In the genomic region with DNA sequence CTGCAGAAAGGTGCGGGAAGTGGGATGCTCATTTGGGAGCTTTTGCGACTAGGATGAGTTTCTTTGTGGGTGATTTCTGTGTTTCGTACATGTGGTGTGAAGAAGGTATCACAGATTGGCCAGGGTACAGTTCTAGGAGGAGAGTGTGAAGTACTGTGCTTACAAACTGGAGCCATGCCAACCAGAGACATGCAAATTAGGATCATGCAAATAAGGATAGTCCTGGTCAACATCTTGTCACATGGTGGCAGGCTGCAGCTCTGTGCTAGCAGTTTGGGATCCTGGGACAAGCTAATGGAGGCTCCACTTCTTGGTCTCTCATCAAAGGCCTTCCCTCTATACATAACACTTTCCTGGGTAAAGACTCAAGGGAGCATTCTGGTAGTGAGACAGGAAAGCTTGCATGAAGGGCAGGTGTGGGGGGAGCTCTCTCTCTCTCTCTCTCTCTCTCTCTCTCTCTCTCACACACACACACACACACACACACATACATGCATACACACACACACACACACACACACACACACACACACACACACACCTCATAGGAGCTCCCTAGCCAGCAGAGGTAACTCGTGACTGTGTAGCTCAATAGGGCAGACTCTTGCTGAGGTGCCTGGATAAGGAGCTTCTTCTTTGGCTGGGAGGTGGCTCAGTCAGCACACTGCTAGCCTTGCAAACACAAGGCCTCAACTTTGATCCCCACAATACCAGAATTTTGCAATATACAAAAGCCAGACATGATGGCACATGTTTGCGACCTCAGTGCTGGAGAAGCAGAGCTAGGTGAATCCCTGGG, we compare ENCODE assay signal across 14 mouse cellular contexts.
A peak's percentile ranks its signal among the peaks of the same experiment; 100 is the strongest.
DNase-seq lines count a peak whose midpoint lies in the region; ATAC-seq lines count a peak whose summit lies in the region.
"Had no signal": no experiment of that assay in that cellular context is flagged by ENCODE, and none has a peak within 500 bp of the region (broad histone marks: within the 10 kb centered on the region; RNA-seq: fewer than 3 reads in every experiment).

No protein-coding gene starts in this region.

- H3K9me3 ChIP-seq in forebrain, embryonic 13.5 days (replicated peaks), result no peaks in the 10 kb centered on the region
- H3K9me3 ChIP-seq in forebrain, embryonic 10.5 days, result no peaks in the 10 kb centered on the region; the same call in 1 of the 2 replicates
- no peaks in the 10 kb centered on the region for H3K9me3 ChIP-seq in midbrain, embryonic 13.5 days
- H3K9me3 ChIP-seq: limb, embryonic 10.5 days had no signal

- no peak overlapping the region for H3K4me3 ChIP-seq in forebrain, embryonic 13.5 days
- no peak overlapping the region for H3K4me3 ChIP-seq in forebrain, embryonic 10.5 days
- H3K4me3 ChIP-seq in midbrain, embryonic 13.5 days (replicated peaks), result no peak overlapping the region
- H3K4me3 ChIP-seq: gastrocnemius, adult 2 months; limb, embryonic 10.5 days; myocyte had no signal

- peaks cover 13% of the 10 kb centered on the region for H3K4me1 ChIP-seq in forebrain, embryonic 13.5 days
- H3K4me1 ChIP-seq in forebrain, embryonic 10.5 days, result 0 out of 2 replicates have a peak, but pooled peaks cover 4% of the 10 kb centered on the region
- peaks cover 16% of the 10 kb centered on the region for H3K4me1 ChIP-seq in midbrain, embryonic 13.5 days (replicated peaks)

- 74% methylated on average over 5 of the region's 5 CpGs for WGBS in forebrain, embryonic 13.5 days
- 81% methylated on average over 5 of the region's 5 CpGs for WGBS in forebrain, embryonic 10.5 days
- 87% methylated on average over 5 of the region's 5 CpGs for WGBS in midbrain, embryonic 13.5 days

- ATAC-seq in forebrain, embryonic 13.5 days, result peak; percentile 67
- ATAC-seq in midbrain, embryonic 13.5 days, result peak; percentile 77

- H3K27me3 ChIP-seq in forebrain, embryonic 13.5 days, result no peaks in the 10 kb centered on the region
- no peaks in the 10 kb centered on the region for H3K27me3 ChIP-seq in forebrain, embryonic 10.5 days (ENCODE audit: poor library complexity, severe bottlenecking)
- no peaks in the 10 kb centered on the region for H3K27me3 ChIP-seq in midbrain, embryonic 13.5 days

- H3K4me2 ChIP-seq in forebrain, embryonic 13.5 days, result no peak overlapping the region
- no peak overlapping the region for H3K4me2 ChIP-seq in midbrain, embryonic 13.5 days (replicated peaks)

- no peaks in the 10 kb centered on the region for H3K36me3 ChIP-seq in forebrain, embryonic 13.5 days (ENCODE audit: poor library complexity, severe bottlenecking)
- H3K36me3 ChIP-seq in forebrain, embryonic 10.5 days (replicated peaks), result no peaks in the 10 kb centered on the region
- no peaks in the 10 kb centered on the region for H3K36me3 ChIP-seq in midbrain, embryonic 13.5 days
- H3K36me3 ChIP-seq: limb, embryonic 10.5 days had no signal

- no peak for DNase-seq in forebrain, embryonic 10.5 days (ENCODE audit: extremely low spot score, low spot score)
- peak; percentile 57 to 65 for DNase-seq in kidney, postnatal 25 days
- DNase-seq in kidney, postnatal 14 days, result no peak
- peak; percentile 43 for DNase-seq in MN1 (ENCODE audit: low spot score)
- no peak for DNase-seq in right cerebral cortex, postnatal 14 days
- no peak for DNase-seq in gastrocnemius, postnatal 25 days
- DNase-seq: adrenal gland, adult 2 months; cerebellum, adult 8-10 months; gastrocnemius, adult 2 months; heart, postnatal 4 days had no signal

- no peak overlapping the region for H3K9ac ChIP-seq in forebrain, embryonic 13.5 days
- H3K9ac ChIP-seq in midbrain, embryonic 13.5 days (replicated peaks), result no peak overlapping the region

- no peak overlapping the region for H3K27ac ChIP-seq in forebrain, embryonic 13.5 days
- H3K27ac ChIP-seq in forebrain, embryonic 10.5 days, result no peak overlapping the region
- H3K27ac ChIP-seq in midbrain, embryonic 13.5 days, result no peak overlapping the region
- H3K27ac ChIP-seq: gastrocnemius, adult 2 months; limb, embryonic 10.5 days had no signal

Comparison
In these comparisons a context has a peak if more than half of its experiments do, and no peak if none do; other contexts are left out.
1. DNase-seq: peak in kidney, postnatal 25 days (2 of 2) and MN1 (single experiment); none in forebrain, embryonic 10.5 days (single experiment), kidney, postnatal 14 days (single experiment), right cerebral cortex, postnatal 14 days (single experiment) and gastrocnemius, postnatal 25 days (single experiment).